Mouse (Mus musculus): ENCODE data around the gene Gm10273. TPM values are rescaled to one million over a fixed set of nuclear protein-coding genes. Genes with fewer than 3 reads are reported as not detected.

The Gm10273 gene
- polyA plus RNA-seq, 1 experiment from 2014 or later, result 0.96 TPM

DNA sequence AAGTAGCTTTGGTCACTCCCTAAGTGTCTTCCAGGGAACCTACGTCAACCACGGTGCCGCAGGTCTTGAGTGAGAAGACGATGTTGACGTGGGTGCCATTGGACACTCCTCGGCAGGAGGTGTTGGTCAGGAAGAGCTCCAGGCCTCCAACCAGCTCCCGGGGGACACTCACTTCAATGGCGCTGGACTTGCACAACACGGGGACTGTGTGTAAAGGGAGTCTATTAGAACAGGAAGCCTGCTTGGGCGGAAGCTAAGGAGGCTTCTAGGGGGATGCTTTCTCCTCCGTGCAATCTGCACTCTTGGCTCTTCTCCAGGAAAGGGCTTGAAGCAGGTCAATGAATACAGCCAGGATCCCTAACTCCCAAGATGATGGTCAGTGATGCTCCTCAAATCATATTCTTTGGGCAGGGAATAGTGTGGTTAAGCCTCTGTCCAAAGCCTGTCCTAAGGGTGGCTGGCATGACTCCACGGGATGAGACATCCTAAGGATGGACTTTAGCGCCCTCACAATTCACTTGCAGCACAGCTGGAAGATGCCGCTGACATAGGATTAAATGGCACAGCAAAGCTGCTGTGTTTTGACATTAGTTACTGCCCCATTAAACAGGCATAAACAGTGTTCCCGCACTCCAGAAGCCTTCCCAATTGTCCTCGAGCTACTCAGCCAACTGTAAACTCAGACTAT is 34.2 kb downstream of the Gm10273 start:
- in situ Hi-C loops (cut with MboI; ENCODE audit: low pct_unique_long_range_greater_than_20kb), result no loop called here
- POLR2A ChIA-PET, result no interaction called here

DNA sequence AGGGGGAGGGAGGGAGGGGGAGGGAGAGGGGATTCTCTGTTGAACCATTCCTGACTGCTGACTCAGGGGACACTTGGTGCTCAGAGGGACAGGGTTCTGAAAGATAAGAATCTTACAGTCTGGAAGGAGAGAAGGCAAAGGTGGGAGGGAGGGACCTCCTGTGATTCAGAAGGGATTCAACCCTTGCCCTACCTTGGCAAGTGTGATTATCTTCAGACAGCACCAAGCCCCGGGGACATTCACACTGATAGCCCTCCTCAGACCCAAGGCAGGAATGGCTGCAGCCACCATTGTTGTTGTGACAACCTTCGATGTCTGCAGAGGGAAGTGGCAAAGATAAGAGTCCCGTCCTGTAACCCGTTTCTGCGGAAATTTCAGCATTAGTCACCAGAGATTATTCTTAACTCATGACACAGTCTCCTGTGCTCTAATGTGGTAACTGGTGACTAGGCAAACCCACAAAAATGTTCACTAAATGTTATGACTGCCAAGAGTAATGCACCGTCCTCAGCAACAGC is 35.3 kb downstream of the Gm10273 start:
- in situ Hi-C loops (cut with MboI; ENCODE audit: low pct_unique_long_range_greater_than_20kb), result no loop called here
- no peaks in the 10 kb centered on the region for H3K27me3 ChIP-seq
- no peak for TF ChIP-seq CTCF (IDR thresholded peaks at IDR 0.05)
- CTCF ChIA-PET, result interaction anchor here (1.6 kb wide), 1 partner anchor 21 kb away, joined by 5 read pairs; no protein-coding TSS in a partner anchor
- POLR2A ChIA-PET, result no interaction called here
- DNase-seq (ENCODE audit: low read depth, low spot score), result peak; percentile 78
- ATAC-seq, result peak; percentile 90

More for the DNA sequence above, 34.2 kb downstream of the Gm10273 start:
- no peak for TF ChIP-seq CTCF (IDR thresholded peaks at IDR 0.05)
- DNase-seq (ENCODE audit: low read depth, low spot score), result no peak
- H3K27me3 ChIP-seq, result no peaks in the 10 kb centered on the region
- CTCF ChIA-PET, result no interaction called here
- no peak for ATAC-seq

DNA sequence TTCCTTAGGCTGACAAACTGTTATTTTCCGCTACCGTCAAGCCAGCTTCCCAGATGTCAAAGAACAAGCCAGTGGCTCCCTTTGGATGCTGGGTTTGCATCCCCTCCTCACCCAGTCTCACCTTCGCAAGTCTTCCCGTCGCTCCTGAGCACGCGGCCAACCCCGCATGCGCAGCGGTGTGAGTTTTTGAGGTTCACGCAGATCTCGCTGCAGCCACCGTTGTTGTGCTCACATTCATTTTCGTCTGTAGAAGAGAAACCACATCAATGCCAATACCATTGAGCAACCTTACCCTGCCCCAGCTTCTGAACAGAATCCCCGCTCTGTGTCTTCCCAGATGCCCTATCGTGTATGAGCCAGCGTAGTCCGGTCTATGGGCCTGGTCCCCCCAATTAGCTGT is 40.3 kb downstream of the Gm10273 start:
- in situ Hi-C loops (cut with MboI; ENCODE audit: low pct_unique_long_range_greater_than_20kb), result no loop called here
- no peak for TF ChIP-seq CTCF (IDR thresholded peaks at IDR 0.05)
- ATAC-seq (no peak), DNase-seq (ENCODE audit: low read depth, low spot score) (no peak)
- CTCF ChIA-PET, result interaction anchor here (1.0 kb wide), 1 partner anchor 16 kb away, joined by 3 read pairs; no protein-coding TSS in a partner anchor
- POLR2A ChIA-PET, result interaction anchor here (0.7 kb wide), 1 partner anchor 430 kb away, joined by 3 read pairs; no protein-coding TSS in a partner anchor
- no peaks in the 10 kb centered on the region for H3K27me3 ChIP-seq

DNA sequence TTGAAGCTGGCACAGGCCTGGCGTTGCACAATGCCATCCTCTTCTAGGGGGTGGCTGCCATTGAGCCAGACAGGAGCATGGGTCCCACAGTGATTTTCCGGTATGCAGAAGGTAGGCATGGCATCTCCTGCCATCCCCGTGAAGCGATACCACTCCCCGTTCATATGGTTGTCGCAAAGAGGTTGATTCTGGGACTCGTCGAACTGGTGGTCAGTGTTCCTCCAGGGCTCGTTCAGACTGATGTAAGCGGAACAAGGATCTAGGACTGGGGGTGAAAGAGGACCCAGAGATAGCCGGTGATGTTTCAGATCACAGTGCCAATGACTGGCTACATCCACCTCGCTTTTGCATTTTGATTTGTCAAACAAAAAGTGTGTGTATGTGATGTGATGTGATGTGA is 43.2 kb downstream of the Gm10273 start:
- POLR2A ChIA-PET, result no interaction called here
- no peak for TF ChIP-seq CTCF (IDR thresholded peaks at IDR 0.05)
- DNase-seq (ENCODE audit: low read depth, low spot score) (no peak), ATAC-seq (no peak)
- CTCF ChIA-PET, result no interaction called here
- in situ Hi-C loops (cut with MboI; ENCODE audit: low pct_unique_long_range_greater_than_20kb), result no loop called here
- no peaks in the 10 kb centered on the region for H3K27me3 ChIP-seq

DNA sequence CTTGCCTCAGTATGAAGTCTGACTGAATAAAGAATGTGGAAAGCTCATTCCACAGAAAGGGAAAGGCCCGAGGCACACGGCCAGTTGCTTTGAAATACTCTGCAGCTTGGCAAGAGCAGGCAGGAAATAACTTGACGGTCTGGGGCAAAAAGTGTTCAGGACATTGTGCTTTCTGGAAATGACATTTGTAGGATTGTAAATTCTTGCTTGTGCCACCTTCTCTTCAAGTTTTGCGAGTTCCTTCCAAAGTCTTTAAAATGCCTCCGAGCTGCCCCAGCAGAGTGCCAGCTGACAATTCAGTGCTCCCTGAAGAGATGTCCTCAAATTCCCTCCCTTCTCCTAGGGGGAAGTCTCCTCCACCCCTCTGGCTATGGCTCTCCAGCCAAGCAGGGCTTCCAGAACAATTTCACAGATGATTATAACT is 44.1 kb downstream of the Gm10273 start:
- H3K27me3 ChIP-seq, result no peaks in the 10 kb centered on the region
- no peak for DNase-seq (ENCODE audit: low read depth, low spot score)
- POLR2A ChIA-PET, result interaction anchor here (0.5 kb wide), 1 partner anchor 12 kb away, joined by 3 read pairs; no protein-coding TSS in a partner anchor
- ATAC-seq, result no peak
- CTCF ChIA-PET, result no interaction called here
- TF ChIP-seq CTCF (IDR thresholded peaks at IDR 0.05), result no peak
- in situ Hi-C loops (cut with MboI; ENCODE audit: low pct_unique_long_range_greater_than_20kb), result no loop called here

DNA sequence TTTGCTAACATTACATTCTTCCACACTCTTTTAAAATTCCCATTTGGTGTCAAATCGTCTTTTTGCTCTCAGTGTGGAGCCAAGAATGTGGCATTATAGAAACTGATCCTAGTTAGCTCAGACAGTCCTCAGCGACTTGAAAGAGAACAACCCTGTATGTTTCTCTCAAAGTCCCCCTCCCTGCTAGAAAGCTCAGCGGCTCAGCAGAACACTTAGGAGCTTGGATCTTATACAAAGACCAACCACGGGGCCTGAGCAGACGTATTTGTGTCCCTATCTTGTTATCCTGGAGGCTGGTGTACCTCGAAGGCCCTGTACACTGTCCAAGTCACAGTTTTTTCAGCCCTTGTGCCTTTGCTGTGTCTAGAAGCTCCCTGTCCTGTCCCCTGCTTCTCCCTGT is 44.7 kb downstream of the Gm10273 start:
- ATAC-seq, result no peak
- H3K27me3 ChIP-seq, result no peaks in the 10 kb centered on the region
- TF ChIP-seq CTCF (IDR thresholded peaks at IDR 0.05), result no peak
- DNase-seq (ENCODE audit: low read depth, low spot score), result no peak
- ChIA-PET CTCF (no interaction called here), POLR2A (interaction anchor here (0.5 to 0.6 kb wide), 2 partner anchors 11 to 96 kb away, joined by 3 read pairs; no protein-coding TSS in a partner anchor)
- in situ Hi-C loops (cut with MboI; ENCODE audit: low pct_unique_long_range_greater_than_20kb), result no loop called here

DNA sequence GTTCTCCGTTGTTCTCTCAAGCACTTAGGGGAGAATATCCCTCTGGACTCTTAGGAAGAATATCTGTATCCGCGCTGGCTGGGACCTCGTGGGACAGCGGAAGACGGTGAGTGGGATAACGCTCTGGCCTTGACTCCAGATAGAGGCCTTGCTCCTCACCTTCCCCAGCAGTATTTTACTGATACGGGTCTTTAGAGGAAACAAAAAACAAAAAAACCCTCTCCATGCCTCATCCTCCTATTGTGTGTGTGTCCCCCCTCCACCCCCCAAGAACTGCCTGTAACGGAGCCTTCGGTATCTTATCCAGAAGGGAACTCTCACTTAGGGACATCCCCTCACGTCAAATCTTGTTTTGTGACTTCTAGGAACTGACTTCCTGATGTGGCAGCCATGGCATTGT is 46.3 kb downstream of the Gm10273 start, which contains the start of gene Oit3:
Gene Oit3 (minus strand): TSS at position 44 of the 400 bp plus-strand sequence.
- no peak for TF ChIP-seq CTCF (IDR thresholded peaks at IDR 0.05)
- in situ Hi-C loops (cut with MboI; ENCODE audit: low pct_unique_long_range_greater_than_20kb), result no loop called here
- DNase-seq (ENCODE audit: low read depth, low spot score), result no peak
- CTCF ChIA-PET, result interaction anchor here (1.1 to 1.4 kb wide), 2 partner anchors 9 to 423 kb away, joined by 3 read pairs; no protein-coding TSS in a partner anchor
- no peak for ATAC-seq
- no peaks in the 10 kb centered on the region for H3K27me3 ChIP-seq
- POLR2A ChIA-PET, result no interaction called here

DNA sequence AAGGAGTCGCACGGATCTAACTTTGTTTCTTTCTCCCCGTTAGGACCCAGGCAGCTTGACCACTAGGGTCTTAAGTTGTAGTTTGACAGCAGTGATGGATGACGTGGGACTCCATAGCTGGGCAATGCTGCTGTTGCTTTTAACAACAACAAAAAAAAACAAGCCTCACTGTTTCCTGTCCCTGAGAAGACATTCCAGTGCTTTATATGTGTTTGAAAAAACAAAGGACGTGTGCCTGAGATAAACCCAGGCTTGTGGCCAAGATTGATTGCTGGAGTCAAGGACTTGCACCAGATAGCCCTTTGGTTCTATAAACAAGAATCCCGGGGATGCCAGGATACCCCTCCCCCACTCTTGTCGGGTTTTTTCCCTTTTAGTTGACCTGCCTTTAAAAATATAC is 47.8 kb downstream of the Gm10273 start:
- POLR2A ChIA-PET, result interaction anchor here (0.7 kb wide), 1 partner anchor 105 kb away, joined by 3 read pairs; no protein-coding TSS in a partner anchor
- no peaks in the 10 kb centered on the region for H3K27me3 ChIP-seq
- ATAC-seq (no peak), DNase-seq (ENCODE audit: low read depth, low spot score) (no peak)
- TF ChIP-seq CTCF (IDR thresholded peaks at IDR 0.05), result no peak
- CTCF ChIA-PET, result no interaction called here
- in situ Hi-C loops (cut with MboI; ENCODE audit: low pct_unique_long_range_greater_than_20kb), result no loop called here

DNA sequence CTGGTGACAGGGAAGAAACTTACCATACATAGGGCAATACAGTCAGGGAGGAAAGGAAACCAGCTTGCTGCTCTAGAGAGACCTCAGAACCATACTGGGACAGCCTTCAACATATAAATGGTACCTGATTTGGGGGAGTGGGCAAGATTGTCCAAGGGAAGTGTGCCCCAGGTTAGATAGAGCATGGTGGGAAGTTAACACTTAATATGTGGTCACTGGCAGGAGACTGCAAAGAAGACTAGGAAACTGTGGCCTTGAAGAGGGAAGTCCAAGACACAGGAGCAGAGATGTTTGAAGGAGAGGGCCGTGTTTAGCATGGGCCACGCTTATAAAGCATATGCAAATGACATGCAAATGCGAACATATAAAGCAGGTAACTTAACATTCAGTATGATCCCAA is 48.7 kb downstream of the Gm10273 start:
- DNase-seq (ENCODE audit: low read depth, low spot score), result no peak
- POLR2A ChIA-PET, result no interaction called here
- no peaks in the 10 kb centered on the region for H3K27me3 ChIP-seq
- no peak for TF ChIP-seq CTCF (IDR thresholded peaks at IDR 0.05)
- ATAC-seq, result no peak
- CTCF ChIA-PET, result no interaction called here
- in situ Hi-C loops (cut with MboI; ENCODE audit: low pct_unique_long_range_greater_than_20kb), result no loop called here

DNA sequence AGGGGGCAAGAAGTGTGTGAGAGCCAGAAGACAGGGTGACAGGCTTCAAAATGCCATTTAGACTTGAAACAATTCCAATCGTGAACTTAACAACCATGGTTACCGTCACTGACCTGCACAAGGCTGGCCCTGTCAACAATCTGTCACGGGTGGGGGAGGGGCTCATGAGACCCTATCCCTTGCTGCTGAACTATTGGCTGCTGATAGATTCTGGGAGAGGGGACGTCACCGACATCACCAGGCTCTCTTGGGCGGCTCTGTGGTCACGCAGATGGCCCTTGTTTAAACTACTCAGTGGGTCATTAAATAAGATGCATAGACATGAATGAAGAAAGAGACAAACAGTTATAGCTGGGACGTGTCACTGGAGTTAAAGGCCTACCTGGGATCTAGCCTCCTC is 49.2 kb downstream of the Gm10273 start:
- ChIA-PET CTCF (no interaction called here), POLR2A (no interaction called here)
- DNase-seq (ENCODE audit: low read depth, low spot score), result no peak
- no peak for TF ChIP-seq CTCF (IDR thresholded peaks at IDR 0.05)
- ATAC-seq, result no peak
- in situ Hi-C loops (cut with MboI; ENCODE audit: low pct_unique_long_range_greater_than_20kb), result no loop called here
- H3K27me3 ChIP-seq, result no peaks in the 10 kb centered on the region

Other genes starting within 250 kb of the Gm10273 start
- 47.3 TPM for gene Sept10, start 173.8 kb upstream of the Gm10273 start, polyA plus RNA-seq (2021)
- 5.9 TPM for gene Sowahc, start 173.7 kb upstream of the Gm10273 start, polyA plus RNA-seq (2021)
- gene P4ha1, start 72.3 kb upstream of the Gm10273 start, polyA plus RNA-seq (2021), result 174 TPM
- gene Pla2g12b, start 8.0 kb downstream of the Gm10273 start, polyA plus RNA-seq (2021), result not detected
- 1.2 TPM for gene Oit3, start 46.1 kb downstream of the Gm10273 start, polyA plus RNA-seq (2021)
- gene Gm10322, start 220.4 kb downstream of the Gm10273 start, polyA plus RNA-seq (2021), result not detected
- gene Mcu, start 221.1 kb downstream of the Gm10273 start, polyA plus RNA-seq (2021), result 23.3 TPM

All from Patski (cell line).